Mouse (Mus musculus): ENCODE measurements around the gene Slc1a5.

DNA sequence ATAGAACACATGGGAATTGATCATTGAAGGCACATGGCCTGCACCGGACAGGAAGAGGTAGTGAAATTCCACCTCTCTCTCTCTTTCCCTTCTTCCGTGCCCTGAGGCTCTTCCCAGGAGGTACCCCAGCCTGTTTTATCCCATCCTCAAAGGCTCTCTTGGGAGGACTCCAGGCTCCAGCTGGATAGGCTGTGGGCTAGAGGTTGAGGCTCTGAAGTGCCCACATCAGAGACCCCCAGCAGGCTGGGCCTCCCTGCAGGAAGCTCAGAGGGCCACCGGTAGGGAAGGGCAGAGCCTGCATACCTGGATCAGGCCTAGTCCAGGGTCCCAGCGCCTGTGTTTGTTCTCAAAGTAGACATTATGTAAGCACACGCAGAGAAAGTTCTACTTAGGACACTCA is 19.5 kb upstream of the Slc1a5 start:
- no peak for TF ChIP-seq GATA1 (IDR thresholded peaks at IDR 0.05; ENCODE audit: borderline replicate concordance, low read length)
- no peak for TF ChIP-seq FLI1 (IDR thresholded peaks at IDR 0.05; ENCODE audit: low read length)

Measured in megakaryocyte, embryonic 14.5 days (primary cell).